Mouse (Mus musculus) embryonic facial prominence, embryonic 10.5 days (tissue): ENCODE data around the gene Mcoln1. TPM values are rescaled to one million over a fixed set of nuclear protein-coding genes. Genes with fewer than 3 reads are reported as not detected.

Source experiments
- DNase-seq: peaks from one replicate; pipeline ENCODE4 v3.0.0-alpha.2; 2017; ENCODE audit warnings: low spot score
- H3K27ac ChIP-seq: fragments of 300-500 bp; sonication (generic); replicated peaks from 2 replicates; pipeline ENCODE4 v1.5.1; 2016; ENCODE audit warnings: mild to moderate bottlenecking
- H3K27me3 ChIP-seq: fragments of 300-500 bp; sonication (generic); replicated peaks from 2 replicates; pipeline ENCODE4 v1.6.1; 2016; ENCODE audit warnings: low read depth, mild to moderate bottlenecking; ENCODE audit not compliant: poor library complexity, severe bottlenecking
- H3K36me3 ChIP-seq: fragments of 300-500 bp; sonication (generic); replicated peaks from 2 replicates; pipeline ENCODE4 v1.6.1; 2016; ENCODE audit warnings: mild to moderate bottlenecking, moderate library complexity
- H3K4me1 ChIP-seq: fragments of 300-500 bp; sonication (generic); 2 replicates; pipeline ENCODE4 v1.6.1; 2016
- H3K4me3 ChIP-seq: fragments of 300-500 bp; sonication (generic); 2 replicates; pipeline ENCODE4 v1.5.1; 2016; ENCODE audit warnings: mild to moderate bottlenecking, moderate library complexity
- H3K9me3 ChIP-seq: fragments of 300-500 bp; sonication (generic); 2 replicates; pipeline ENCODE4 v1.6.1; 2016; ENCODE audit warnings: mild to moderate bottlenecking
- WGBS: fragments of 180-500 bp; shearing (Covaris S2); methylation state at CpG from one replicate; pipeline ENCODE4 v1.1.7; 2016; 5-methylcytosine and 5-hydroxymethylcytosine counted together
- polyA plus RNA-seq: library from polyadenylated mRNA; unstranded; fragments of >200 nt; fragmentation: Nextera tagmentation; extraction: Ambion mirVana; gene quantifications from 2 replicates; pipeline ENCODE4 v1.2.1, GENCODE M21; 2016

Mcoln1 gene
- polyA plus RNA-seq, 1 experiment from 2014 or later, result 63.2 TPM

DNA sequence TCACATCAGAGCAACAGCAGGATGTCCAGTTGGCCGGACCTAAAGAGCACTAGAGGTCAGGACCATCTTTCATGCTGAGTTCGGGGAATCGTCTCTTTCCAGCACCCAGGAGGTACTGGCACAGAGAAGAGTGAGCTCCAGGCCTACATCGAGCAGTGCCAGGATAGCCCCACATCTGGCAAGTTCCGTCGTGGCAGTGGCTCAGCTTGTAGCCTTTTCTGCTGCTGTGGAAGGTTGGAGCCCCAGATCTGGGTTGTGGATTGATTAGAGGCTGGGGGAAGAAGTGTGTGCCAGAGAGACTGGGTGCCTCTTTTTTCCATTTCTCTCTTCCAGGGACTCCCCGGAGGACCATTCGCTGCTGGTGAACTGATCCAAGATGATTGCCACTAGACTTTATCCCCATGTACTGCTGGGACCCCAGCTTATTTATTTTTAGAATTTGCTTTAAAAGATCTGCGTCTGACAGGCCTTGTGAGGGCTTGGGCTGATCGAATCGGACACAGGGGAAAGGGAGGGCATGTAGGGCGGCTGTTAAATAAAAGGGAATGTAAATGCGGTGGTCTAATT lies 14.5 kb downstream of the Mcoln1 start:
- H3K4me3 ChIP-seq, result peak overlapping the region; percentile 70
- no peaks in the 10 kb centered on the region for H3K27me3 ChIP-seq
- H3K27ac ChIP-seq, result peak overlapping the region; percentile 81
- H3K9me3 ChIP-seq, result no peaks in the 10 kb centered on the region
- DNase-seq, result no peak
- H3K36me3 ChIP-seq, result peaks cover 48% of the 10 kb centered on the region
- 35% methylated on average over 13 of the region's 13 CpGs for WGBS
- peaks cover 22% of the 10 kb centered on the region for H3K4me1 ChIP-seq

DNA sequence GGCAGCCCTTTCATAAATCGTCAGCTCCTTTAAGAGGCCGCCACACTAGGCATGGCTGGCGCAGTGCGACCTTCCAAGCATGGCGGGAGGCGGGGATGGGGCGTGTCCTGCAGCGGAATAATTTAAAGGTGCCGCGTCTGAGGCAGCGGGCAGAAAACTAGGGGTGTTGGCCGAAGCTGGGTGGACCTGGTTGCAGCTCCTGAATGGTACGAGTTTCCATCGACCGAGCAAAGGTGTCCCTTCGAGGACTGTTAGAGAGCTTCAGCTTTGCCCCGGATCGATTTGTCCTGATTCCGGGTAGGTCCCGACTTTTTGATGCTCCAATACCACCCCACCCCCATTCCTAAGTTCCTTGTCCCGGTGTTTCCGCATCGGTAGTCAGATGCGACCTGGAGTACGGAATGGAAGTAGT lies 15.0 kb downstream of the Mcoln1 start, which contains the start of gene Pnpla6:
Gene Pnpla6 (plus strand): TSS at position 125 of the 412 bp plus-strand sequence.
- H3K27ac ChIP-seq, result peak within 1 kb of the TSS; percentile 81
- H3K4me3 ChIP-seq, result peak within 1 kb of the TSS; percentile 70
- peak; percentile 91 for DNase-seq
- H3K36me3 ChIP-seq, result peaks cover 43% of the 10 kb centered on the region
- under 1% methylated on average over 25 of the region's 25 CpGs for WGBS
- no peaks in the 10 kb centered on the region for H3K9me3 ChIP-seq
- H3K27me3 ChIP-seq, result no peaks in the 10 kb centered on the region
- peaks cover 22% of the 10 kb centered on the region for H3K4me1 ChIP-seq

DNA sequence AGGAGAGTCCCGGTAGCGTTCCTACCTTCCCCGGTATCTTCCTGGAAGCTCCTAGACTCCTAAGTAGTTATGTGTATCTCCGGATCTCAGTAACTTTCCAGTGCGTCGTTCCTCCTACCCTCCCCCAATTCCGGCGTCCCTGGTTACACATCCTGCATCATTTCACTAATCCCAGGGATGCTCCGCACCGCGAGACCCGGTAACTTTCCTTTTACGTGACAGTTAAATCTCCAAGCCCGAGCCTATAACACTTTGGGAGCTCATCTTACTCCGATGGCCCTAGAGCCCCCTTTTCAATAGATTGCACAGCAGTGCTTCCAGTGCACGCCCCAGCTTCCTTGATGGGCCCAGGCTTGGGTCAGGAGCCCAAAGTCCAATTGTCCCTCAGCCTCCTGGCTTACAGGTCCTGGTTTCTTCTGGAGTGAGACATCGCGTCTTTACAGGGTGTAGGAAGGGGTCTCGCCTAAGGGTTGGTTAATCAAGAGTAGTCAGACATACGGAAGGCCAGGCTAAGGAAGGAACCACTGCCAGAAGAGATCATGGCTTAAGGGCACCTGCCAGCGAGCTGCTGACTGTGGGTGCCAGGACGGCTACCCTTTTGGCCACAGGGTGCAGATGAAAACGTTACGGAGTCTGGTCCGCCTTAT lies 15.6 kb downstream of the Mcoln1 start:
- H3K27ac ChIP-seq, result peak overlapping the region; percentile 81

DNA sequence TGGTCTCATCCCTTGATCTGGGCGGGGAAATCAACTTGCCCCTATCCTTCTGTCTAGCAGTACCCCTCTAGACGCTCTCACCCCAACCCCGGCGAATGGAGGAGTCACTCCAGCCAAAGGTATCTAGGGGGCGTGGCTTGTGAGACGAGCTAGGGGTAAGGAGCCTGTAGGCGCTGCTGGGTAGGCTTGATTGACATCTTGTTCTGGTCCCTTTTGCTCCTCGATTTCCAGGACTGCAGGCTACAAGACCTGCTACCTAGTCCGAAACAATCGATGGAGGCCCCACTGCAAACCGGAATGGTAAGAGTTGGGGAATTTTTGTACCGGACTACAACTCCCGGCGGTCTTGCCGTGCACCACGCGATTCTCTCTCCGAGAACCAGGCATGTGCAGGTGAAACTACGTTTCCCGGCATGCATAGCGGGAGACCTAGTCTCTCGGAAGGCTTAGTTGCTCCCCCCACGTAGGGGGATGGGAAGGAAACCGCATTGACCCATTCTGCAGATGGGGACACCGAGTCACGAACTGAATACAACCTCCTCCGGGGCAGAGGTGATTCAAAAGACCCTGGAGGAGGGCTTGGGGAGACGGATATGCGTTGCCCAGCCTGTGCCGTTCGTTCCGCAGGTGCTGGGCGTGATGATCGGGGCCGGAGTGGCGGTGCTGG lies 16.3 kb downstream of the Mcoln1 start:
- Histone ChIP-seq H3K27ac (peak overlapping the region; percentile 81), H3K27me3 (no peaks in the 10 kb centered on the region), H3K4me1 (peaks cover 22% of the 10 kb centered on the region), H3K4me3 (peak overlapping the region; percentile 70), H3K9me3 (no peaks in the 10 kb centered on the region), H3K36me3 (peaks cover 35% of the 10 kb centered on the region)
- 2% methylated on average over 36 of the region's 36 CpGs for WGBS
- DNase-seq, result peak; percentile 91

More for the DNA sequence above, 15.6 kb downstream of the Mcoln1 start:
- no peaks in the 10 kb centered on the region for H3K27me3 ChIP-seq
- peak overlapping the region; percentile 70 for H3K4me3 ChIP-seq
- peaks cover 22% of the 10 kb centered on the region for H3K4me1 ChIP-seq
- H3K36me3 ChIP-seq, result peaks cover 37% of the 10 kb centered on the region
- peak; percentile 68 for DNase-seq
- WGBS, result under 1% methylated on average over 25 of the region's 25 CpGs
- H3K9me3 ChIP-seq, result no peaks in the 10 kb centered on the region

DNA sequence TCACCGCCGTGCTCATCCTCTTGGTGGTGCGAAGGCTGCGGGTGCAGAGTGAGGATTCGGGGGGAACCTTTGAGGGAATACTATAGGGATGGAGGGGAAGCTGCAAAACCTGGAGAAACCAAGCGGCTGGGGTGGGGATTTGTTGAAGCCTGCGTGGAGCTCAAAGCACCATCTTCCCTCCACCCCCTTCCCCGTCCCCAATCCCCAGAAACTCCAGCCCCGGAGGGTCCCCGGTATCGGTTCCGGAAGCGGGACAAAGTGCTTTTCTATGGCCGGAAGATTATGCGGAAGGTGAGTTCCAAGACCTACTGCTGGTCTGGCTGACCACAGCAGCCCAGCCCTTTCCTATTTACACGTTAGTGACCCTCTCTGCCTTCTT lies 16.8 kb downstream of the Mcoln1 start:
- Histone ChIP-seq H3K27ac (peak overlapping the region; percentile 81), H3K4me1 (peaks cover 22% of the 10 kb centered on the region), H3K27me3 (no peaks in the 10 kb centered on the region), H3K9me3 (no peaks in the 10 kb centered on the region), H3K36me3 (peaks cover 35% of the 10 kb centered on the region), H3K4me3 (peak overlapping the region; percentile 70)
- WGBS, result 10% methylated on average over 16 of the region's 16 CpGs
- DNase-seq, result no peak

DNA sequence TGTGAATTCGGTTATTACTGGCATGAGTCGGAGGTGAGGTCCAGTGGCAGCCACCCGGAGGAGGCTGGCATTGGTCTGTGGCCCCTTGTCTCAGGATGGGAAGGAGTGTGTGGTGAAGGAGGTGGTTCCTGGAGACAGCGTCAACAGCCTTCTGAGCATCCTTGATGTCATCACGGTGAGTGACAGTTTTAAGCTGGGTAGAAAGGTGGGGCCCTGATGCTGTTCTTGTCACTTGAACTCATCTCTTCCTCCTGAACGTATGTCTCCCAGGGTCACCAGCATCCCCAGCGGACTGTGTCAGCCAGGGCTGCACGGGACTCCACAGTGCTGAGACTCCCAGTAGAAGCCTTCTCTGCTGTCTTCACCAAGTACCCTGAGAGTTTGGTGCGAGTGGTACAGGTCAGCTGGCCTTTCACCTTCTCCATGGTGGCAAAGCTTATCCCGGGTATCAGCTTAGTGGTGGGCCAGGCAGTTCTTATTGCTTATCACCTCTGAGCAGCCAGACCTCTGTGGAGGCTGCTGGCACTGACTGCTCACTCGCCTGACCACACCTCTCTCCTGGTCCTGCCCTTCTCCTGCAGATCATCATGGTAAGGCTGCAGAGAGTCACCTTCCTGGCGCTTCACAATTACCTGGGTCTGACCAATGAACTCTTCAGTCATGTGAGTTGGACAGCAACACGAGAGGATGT lies 21.9 kb downstream of the Mcoln1 start:
- H3K36me3 ChIP-seq, result peaks cover 52% of the 10 kb centered on the region

DNA sequence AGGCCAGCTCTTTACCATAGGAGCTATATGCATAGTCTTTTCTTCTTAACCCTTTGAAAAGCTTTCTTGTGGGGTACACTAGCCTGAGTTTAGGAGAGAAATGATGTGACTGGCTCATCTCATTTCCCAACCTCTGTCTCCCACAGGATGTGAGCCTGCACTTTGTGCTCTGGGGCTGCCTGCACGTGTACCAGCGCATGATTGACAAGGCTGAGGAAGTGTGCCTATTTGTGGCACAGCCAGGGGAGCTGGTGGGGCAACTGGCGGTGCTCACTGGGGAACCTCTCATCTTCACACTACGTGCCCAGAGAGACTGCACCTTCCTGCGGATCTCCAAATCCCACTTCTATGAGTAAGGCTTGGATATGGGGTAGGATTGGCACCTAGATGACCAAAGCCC lies 30.6 kb downstream of the Mcoln1 start:
- Histone ChIP-seq H3K27ac (no peak overlapping the region), H3K27me3 (no peaks in the 10 kb centered on the region), H3K36me3 (peaks cover 45% of the 10 kb centered on the region), H3K9me3 (no peaks in the 10 kb centered on the region), H3K4me1 (no peaks in the 10 kb centered on the region), H3K4me3 (no peak overlapping the region)
- no peak for DNase-seq
- WGBS, result 89% methylated on average over 5 of the region's 5 CpGs

More for the DNA sequence above, 21.9 kb downstream of the Mcoln1 start:
- no peaks in the 10 kb centered on the region for H3K27me3 ChIP-seq
- H3K27ac ChIP-seq, result no peak overlapping the region
- no peak overlapping the region for H3K4me3 ChIP-seq
- H3K9me3 ChIP-seq, result no peaks in the 10 kb centered on the region
- no peak for DNase-seq
- 92% methylated on average over 13 of the region's 13 CpGs for WGBS
- peaks cover 3% of the 10 kb centered on the region; the same call in 1 of the 2 replicates for H3K4me1 ChIP-seq

DNA sequence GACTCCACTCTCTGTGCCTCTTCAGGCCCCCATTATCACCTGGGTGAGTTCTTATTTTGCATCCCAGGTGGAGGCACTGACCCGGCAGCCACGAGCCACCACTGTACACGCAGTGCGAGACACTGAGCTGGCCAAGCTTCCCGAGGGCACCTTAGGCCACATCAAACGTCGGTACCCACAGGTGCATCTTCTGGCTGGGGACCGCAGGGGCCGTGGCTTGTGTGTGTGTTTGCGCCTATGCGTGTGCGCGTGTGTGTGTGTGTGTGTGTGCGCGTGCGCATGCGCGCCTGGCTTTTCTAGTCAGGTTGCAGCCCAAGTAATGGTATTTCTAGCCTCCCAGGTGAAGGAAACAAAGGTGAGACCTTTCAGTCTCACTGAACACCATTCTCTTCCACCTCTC lies 31.7 kb downstream of the Mcoln1 start:
- Histone ChIP-seq H3K4me3 (no peak overlapping the region), H3K9me3 (no peaks in the 10 kb centered on the region), H3K27ac (no peak overlapping the region), H3K36me3 (peaks cover 48% of the 10 kb centered on the region), H3K27me3 (no peaks in the 10 kb centered on the region), H3K4me1 (no peaks in the 10 kb centered on the region)
- no peak for DNase-seq
- WGBS, result 96% methylated on average over 18 of the region's 18 CpGs

DNA sequence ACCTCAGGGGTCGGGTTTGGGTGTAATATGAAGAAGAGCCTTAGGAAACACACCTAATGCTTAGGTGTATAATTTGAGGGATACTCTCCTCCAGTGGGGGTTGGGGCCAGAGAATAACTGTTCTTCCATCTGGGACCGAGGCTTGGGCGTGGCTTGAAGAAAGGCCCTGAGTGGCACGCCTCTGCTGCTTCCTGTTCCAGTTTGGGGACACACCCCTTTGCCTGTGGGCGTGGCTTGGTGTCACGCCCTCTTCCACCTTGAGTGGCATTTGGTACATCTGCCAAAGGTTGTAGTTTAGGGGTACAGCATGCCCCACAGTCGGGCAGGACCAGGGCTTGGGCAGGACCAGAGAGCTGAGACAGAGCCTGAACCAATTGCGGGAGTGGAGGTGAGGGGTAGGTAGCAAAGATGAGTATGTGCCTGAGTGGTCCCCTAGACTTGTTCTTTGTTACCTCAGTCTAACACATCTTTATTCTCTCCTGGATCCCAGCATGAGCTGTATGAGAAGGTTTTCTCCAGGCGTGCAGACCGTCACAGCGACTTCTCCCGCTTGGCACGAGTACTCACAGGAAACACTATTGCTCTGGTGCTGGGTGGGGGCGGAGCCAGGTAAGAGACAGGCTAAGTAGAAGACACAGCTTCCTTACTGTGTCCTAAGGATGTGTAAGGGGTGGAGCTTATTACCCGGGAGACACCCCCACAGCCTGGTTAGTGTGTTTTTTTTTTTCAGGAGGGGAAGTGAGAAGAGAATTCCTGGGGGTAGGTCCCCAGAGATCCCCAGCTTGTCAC lies 36.0 kb downstream of the Mcoln1 start:
- no peaks in the 10 kb centered on the region for H3K4me1 ChIP-seq
- no peak overlapping the region for H3K27ac ChIP-seq
- 55% methylated on average over 15 of the region's 15 CpGs for WGBS
- no peaks in the 10 kb centered on the region for H3K9me3 ChIP-seq
- no peaks in the 10 kb centered on the region for H3K27me3 ChIP-seq
- H3K36me3 ChIP-seq, result peaks cover 80% of the 10 kb centered on the region
- no peak overlapping the region for H3K4me3 ChIP-seq
- no peak for DNase-seq

DNA sequence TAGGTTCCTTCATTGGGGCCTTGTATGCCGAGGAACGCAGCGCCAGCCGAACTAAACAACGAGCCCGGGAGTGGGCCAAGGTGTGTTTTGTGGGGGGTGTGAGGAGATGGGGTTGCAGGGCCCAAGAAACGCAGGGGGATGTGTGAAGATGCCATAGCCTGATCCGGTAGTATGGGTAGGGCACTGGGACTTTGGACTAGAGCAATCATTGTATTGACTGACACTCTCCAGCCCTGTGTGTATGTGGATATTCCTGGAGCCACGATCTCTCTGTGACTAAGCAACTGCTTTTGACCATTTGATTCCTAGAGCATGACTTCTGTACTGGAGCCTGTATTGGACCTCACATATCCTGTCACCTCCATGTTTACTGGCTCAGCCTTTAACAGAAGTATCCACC lies 36.7 kb downstream of the Mcoln1 start:
- no peaks in the 10 kb centered on the region for H3K4me1 ChIP-seq
- H3K36me3 ChIP-seq, result peaks cover 80% of the 10 kb centered on the region
- H3K27me3 ChIP-seq, result no peaks in the 10 kb centered on the region
- no peak overlapping the region for H3K27ac ChIP-seq
- no peak for DNase-seq
- H3K4me3 ChIP-seq, result no peak overlapping the region
- H3K9me3 ChIP-seq, result no peaks in the 10 kb centered on the region
- WGBS, result 93% methylated on average over 9 of the region's 9 CpGs

DNA sequence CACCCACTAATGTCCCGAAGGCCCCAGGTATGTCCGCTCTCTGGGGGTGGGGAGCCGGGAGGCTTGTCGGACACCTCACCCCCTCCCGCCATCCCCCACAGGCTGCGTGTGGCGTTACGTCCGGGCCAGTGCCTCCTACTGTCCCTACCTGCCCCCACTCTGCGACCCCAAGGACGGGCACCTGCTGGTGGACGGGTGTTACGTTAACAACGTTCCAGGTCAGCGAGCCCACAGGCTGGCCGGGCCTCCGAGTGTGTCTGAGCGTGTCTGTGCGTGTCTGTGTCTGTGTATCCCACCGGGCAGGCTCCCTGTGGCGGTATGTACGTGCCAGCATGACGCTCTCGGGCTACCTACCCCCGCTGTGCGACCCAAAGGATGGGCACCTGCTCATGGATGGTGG lies 37.4 kb downstream of the Mcoln1 start:
- Histone ChIP-seq H3K9me3 (no peaks in the 10 kb centered on the region), H3K27me3 (no peaks in the 10 kb centered on the region), H3K4me1 (no peaks in the 10 kb centered on the region), H3K4me3 (no peak overlapping the region), H3K36me3 (peaks cover 80% of the 10 kb centered on the region), H3K27ac (no peak overlapping the region)
- 94% methylated on average over 26 of the region's 26 CpGs for WGBS
- no peak for DNase-seq

DNA sequence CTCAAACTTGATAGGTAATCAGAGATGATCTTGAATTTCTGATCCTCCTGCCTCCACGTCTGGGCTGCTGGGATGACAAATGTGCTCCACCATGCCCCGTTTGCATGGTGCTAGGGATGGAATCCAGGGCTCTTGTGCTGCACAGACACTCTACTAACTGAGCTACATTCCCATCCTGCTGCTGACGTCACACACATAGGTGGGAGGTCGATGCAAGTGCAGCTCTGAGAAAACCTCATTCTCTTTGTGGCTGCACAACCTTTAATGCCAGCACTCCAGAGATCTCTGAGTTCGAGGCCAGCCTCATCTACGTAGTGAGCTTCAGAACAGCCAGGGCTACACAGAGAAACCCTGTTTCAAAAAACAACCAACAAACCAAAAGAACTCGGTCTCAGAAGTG lies 38.9 kb downstream of the Mcoln1 start:
- DNase-seq, result no peak
- H3K9me3 ChIP-seq, result no peaks in the 10 kb centered on the region
- no peak overlapping the region for H3K4me3 ChIP-seq
- no peak overlapping the region for H3K27ac ChIP-seq
- no peaks in the 10 kb centered on the region for H3K27me3 ChIP-seq
- peaks cover 87% of the 10 kb centered on the region for H3K36me3 ChIP-seq
- 84% methylated on average over 7 of the region's 7 CpGs for WGBS
- no peaks in the 10 kb centered on the region for H3K4me1 ChIP-seq
